Mouse (Mus musculus) heart, postnatal 0 days (tissue): Measurements from ENCODE around the gene Sult5a1. TPM values are rescaled to one million over a fixed set of nuclear protein-coding genes. Genes with fewer than 3 reads are reported as not detected.

Experiments
- ATAC-seq: fragments of 200-750 bp; cut with Nextera tagmentation; 2 replicates; pipeline ENCODE4 v1.8.0; 2017; ENCODE audit warnings: low read depth, moderate number of reproducible peaks, moderate library complexity; ENCODE audit not compliant: insufficient read depth
- DNase-seq: peaks from one replicate; pipeline ENCODE4 v3.0.0-alpha.2; 2016; ENCODE audit warnings: low spot score
- H3K27ac ChIP-seq: fragments of 300-500 bp; sonication (generic); 2 replicates; pipeline ENCODE4 v1.5.1; 2014; ENCODE audit warnings: low read depth, mild to moderate bottlenecking
- H3K27me3 ChIP-seq: fragments of 300-500 bp; sonication (generic); 2 replicates; pipeline ENCODE4 v1.6.1; 2014; ENCODE audit warnings: low read length, mixed read lengths; ENCODE audit not compliant: control insufficient read depth, insufficient read depth
- H3K36me3 ChIP-seq: fragments of 300-500 bp; sonication (generic); replicated peaks from 2 replicates; pipeline ENCODE4 v1.6.1; 2014; ENCODE audit warnings: low read length, mixed read lengths; ENCODE audit not compliant: control insufficient read depth, insufficient read depth
- H3K4me1 ChIP-seq: fragments of 300-500 bp; sonication (generic); 2 replicates; pipeline ENCODE4 v1.6.1; 2014; ENCODE audit warnings: antibody characterized with exemption; ENCODE audit not compliant: control insufficient read depth, insufficient read depth
- H3K4me2 ChIP-seq: fragments of 300-500 bp; sonication (generic); 2 replicates; pipeline ENCODE4 v1.6.1; 2014; ENCODE audit warnings: low read depth, mild to moderate bottlenecking, low read length, moderate library complexity
- H3K4me3 ChIP-seq: fragments of 300-500 bp; sonication (generic); 2 replicates; pipeline ENCODE4 v1.5.1; 2014; ENCODE audit warnings: low read depth, low read length
- H3K9ac ChIP-seq: fragments of 300-500 bp; sonication (generic); replicated peaks from 2 replicates; pipeline ENCODE4 v1.6.1; 2014; ENCODE audit warnings: low read depth, low read length, mixed read lengths
- H3K9me3 ChIP-seq: fragments of 300-500 bp; sonication (generic); replicated peaks from 2 replicates; pipeline ENCODE4 v1.6.1; 2016; ENCODE audit warnings: low read length; ENCODE audit not compliant: control insufficient read depth
- CTCF ChIP-seq: IDR thresholded peaks from 2 replicates; pipeline ENCODE4 v1.5.1; 2016; ENCODE audit warnings: antibody characterized with exemption, control low read depth, low read depth
- EP300 ChIP-seq: IDR thresholded peaks from 2 replicates; pipeline ENCODE4 v1.6.1; 2016; ENCODE audit warnings: antibody characterized with exemption, low read depth
- WGBS: fragments of 180-500 bp; shearing (Covaris S2); extraction: QIAGEN DNeasy Blood & Tissue Kit; methylation state at CpG from one replicate; pipeline ENCODE4 v1.1.7; 2014; 5-methylcytosine and 5-hydroxymethylcytosine counted together
- polyA plus RNA-seq: library from polyadenylated mRNA; unstranded; fragments of >200 nt; fragmentation: Nextera tagmentation; extraction: Ambion mirVana; gene quantifications from 2 replicates; pipeline ENCODE4 v1.2.1, GENCODE M21; 2015
- total RNA-seq: library from RNA; depleted of rRNA; stranded (reverse); fragments of >200 nt; gene quantifications from 2 replicates; pipeline ENCODE4 v1.2.3, GENCODE M21; 2014; ENCODE audit warnings: low replicate concordance

The Sult5a1 gene
- total and polyA plus RNA-seq, 2 experiments from 2014 or later = 2.0 to 3.4 TPM

DNA sequence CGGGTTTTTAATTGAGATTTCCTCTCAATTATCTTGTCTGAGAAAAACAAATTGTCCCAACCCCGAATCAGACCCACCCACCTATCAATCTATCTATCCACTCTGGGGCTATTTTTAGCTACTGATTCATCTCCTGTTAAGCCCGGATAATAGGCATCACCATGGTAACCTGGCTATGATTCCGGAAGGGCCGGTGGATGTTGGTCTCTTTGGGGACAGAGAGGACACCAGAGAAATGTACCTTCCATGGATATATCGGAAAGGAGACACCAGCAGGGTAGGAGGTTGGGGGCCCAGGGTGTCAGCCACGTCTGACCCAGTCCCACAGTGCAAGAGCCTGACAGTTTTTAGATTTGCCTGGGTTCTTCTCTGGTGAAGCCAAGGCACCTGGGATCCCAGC, 22.7 kb downstream of the Sult5a1 start:
- Histone ChIP-seq H3K4me1 (peaks cover 8% of the 10 kb centered on the region), H3K27me3 (0 out of 2 replicates have a peak, but pooled peaks cover 5% of the 10 kb centered on the region), H3K4me2 (no peak overlapping the region), H3K9me3 (no peaks in the 10 kb centered on the region), H3K36me3 (no peaks in the 10 kb centered on the region), H3K9ac (no peak overlapping the region), H3K27ac (no peak overlapping the region), H3K4me3 (no peak overlapping the region)
- 34% methylated on average over 7 of the region's 7 CpGs for WGBS
- ATAC-seq (no peak), DNase-seq (no peak)
- no peak for TF ChIP-seq EP300
- no peak for TF ChIP-seq CTCF

DNA sequence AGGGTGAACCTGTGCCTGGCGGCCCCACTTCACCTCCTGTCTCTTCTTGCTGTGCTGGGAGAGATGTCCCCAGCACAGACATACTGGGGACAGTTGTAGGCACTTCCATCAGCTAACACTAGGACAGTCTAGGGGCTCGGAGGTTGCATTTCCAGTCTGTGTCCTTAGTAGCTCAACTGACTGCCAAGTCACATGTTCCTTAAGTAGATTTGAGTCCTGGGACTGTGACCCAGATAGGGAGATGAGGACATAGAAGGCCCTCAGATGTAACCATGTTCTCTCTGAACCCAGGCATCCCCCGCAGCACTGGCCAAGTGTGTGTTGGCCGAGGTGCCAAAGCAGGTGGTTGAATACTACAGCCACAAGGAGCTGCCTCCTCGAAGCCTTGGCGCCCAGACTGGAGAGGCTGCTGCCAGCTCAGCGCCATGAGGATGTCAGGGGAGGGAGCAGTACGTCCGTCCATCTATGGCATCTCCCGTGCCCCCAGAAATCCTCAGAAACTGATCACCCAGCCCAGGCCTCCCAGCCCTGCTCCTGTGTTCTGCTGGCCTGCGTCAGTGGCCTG, 23.9 kb downstream of the Sult5a1 start:
- H3K9me3 ChIP-seq = no peaks in the 10 kb centered on the region
- peaks cover 8% of the 10 kb centered on the region for H3K4me1 ChIP-seq
- no peak for DNase-seq
- H3K36me3 ChIP-seq = no peaks in the 10 kb centered on the region
- H3K27me3 ChIP-seq = 0 out of 2 replicates have a peak, but pooled peaks cover 5% of the 10 kb centered on the region
- ATAC-seq = no peak
- TF ChIP-seq EP300 (no peak), CTCF (no peak)
- no peak overlapping the region for H3K27ac ChIP-seq
- WGBS = 80% methylated on average over 11 of the region's 11 CpGs
- H3K4me2 ChIP-seq = no peak overlapping the region
- no peak overlapping the region for H3K4me3 ChIP-seq
- H3K9ac ChIP-seq = no peak overlapping the region

DNA sequence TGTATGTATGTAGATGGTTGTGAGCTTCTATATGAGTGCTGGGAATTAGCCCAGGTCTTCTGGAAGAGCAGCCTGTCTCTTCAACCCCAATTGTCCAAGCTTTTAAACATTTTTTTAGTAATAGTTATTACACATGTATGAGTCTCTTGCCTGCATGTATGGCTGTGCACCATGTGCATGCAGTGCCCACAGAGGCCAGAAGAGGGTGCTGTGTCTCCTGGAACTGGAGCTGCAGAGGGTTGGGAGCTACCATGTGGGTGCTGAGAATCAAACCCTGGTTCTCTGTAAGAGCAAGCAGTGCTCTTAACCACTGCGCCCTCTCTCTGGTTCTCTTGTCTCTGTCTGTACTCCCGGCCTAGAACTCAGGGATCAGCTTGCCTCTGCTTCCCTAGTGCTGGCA, 25.2 kb downstream of the Sult5a1 start:
- H3K9me3 ChIP-seq = no peaks in the 10 kb centered on the region
- H3K4me2 ChIP-seq = no peak overlapping the region
- WGBS = 96% methylated on average over 2 of the region's 2 CpGs
- DNase-seq (no peak), ATAC-seq (no peak)
- H3K9ac ChIP-seq = no peak overlapping the region
- no peaks in the 10 kb centered on the region for H3K36me3 ChIP-seq
- H3K4me1 ChIP-seq = peaks cover 5% of the 10 kb centered on the region
- H3K27me3 ChIP-seq = peaks cover 6% of the 10 kb centered on the region; the same call in 1 of the 2 replicates
- H3K4me3 ChIP-seq = no peak overlapping the region
- no peak overlapping the region for H3K27ac ChIP-seq
- TF ChIP-seq EP300 (no peak), CTCF (no peak)

DNA sequence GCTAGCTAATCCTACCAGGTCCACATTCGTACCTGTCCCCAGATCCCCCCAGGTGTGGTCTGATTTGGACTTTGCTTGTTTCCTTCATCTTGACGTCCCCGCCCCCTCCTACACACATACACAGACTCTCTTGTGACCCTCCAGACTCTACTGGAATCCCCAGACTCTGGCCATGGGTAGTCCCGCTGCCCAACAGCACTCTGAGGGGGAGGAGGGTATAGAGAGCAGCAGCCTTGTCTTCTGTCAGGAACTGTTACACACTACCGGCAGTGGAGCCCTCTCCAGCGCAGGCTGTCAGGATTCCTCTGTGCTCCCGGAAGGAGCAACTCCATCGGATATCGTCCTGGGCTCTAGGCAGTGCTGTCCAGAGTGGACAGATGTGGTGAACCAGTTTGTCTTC, 27.1 kb downstream of the Sult5a1 start:
- H3K4me2 ChIP-seq = peak overlapping the region; percentile 2; the same call in 1 of the 2 replicates
- no peak overlapping the region for H3K4me3 ChIP-seq
- DNase-seq (no peak), ATAC-seq (no peak)
- no peak overlapping the region for H3K9ac ChIP-seq
- H3K9me3 ChIP-seq = no peaks in the 10 kb centered on the region
- H3K27ac ChIP-seq = peak overlapping the region; percentile 51
- peaks cover 19% of the 10 kb centered on the region for H3K27me3 ChIP-seq
- H3K36me3 ChIP-seq = no peaks in the 10 kb centered on the region
- no peaks in the 10 kb centered on the region for H3K4me1 ChIP-seq
- TF ChIP-seq CTCF (no peak), EP300 (no peak)
- 38% methylated on average over 9 of the region's 9 CpGs for WGBS

DNA sequence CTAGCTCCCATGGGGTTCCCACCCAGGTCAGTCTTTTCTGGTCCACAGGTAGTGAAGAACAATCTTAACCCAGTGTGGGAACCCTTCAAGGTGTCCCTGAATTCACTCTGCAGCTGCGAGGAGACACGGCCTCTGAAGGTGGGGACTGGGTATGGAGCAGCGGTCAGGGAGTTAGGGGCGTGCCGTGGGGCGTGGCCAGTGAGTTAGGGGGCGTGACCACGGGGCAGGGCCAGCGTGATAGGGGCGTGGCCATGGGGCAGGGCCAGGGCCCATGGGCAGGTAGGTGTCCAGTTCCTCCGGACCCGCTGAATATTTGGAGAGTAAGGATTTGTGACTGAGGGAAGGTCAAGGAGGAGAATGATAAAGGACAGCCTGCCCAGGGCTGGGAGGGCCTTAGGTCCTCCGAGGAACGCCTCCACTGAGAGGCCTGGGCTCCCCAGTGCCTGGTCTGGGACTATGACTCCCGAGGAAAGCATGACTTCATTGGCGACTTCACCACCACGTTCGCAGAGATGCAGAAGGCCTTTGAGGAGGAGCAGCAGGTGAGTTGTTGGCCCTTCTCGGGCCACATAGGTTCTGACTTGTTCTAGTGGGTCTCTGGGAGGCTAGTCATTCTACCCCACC, 31.8 kb downstream of the Sult5a1 start:
- Histone ChIP-seq H3K27ac (no peak overlapping the region), H3K9ac (no peak overlapping the region), H3K4me3 (no peak overlapping the region), H3K36me3 (no peaks in the 10 kb centered on the region), H3K4me2 (no peak overlapping the region), H3K9me3 (no peaks in the 10 kb centered on the region), H3K27me3 (peaks cover 28% of the 10 kb centered on the region), H3K4me1 (no peaks in the 10 kb centered on the region)
- DNase-seq (no peak), ATAC-seq (peak; percentile 39; the same call in 1 of the 2 replicates)
- WGBS = 14% methylated on average over 19 of the region's 19 CpGs
- TF ChIP-seq EP300 (no peak), CTCF (no peak)

DNA sequence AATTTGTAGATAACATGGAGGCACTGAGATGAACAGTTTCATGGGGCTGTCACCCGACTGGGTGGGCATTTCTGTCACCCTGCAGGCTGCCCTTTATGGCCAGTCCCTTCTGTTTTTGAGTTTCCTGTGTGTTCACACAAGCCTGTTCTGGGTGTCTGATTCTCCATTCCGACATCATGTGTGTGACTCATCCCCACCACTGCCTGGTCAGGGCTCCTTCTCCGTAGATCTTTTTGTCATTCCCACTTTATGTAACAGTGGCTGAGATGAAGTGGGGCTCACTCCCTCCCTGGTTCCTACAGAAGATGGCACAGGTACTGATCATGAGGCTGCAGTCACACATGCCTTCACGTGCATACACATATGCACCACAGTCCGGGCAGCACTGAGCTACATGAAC, 35.4 kb downstream of the Sult5a1 start:
- 63% methylated on average over 5 of the region's 5 CpGs for WGBS
- no peak overlapping the region for H3K9ac ChIP-seq
- H3K9me3 ChIP-seq = no peaks in the 10 kb centered on the region
- DNase-seq (no peak), ATAC-seq (no peak)
- no peak overlapping the region for H3K4me2 ChIP-seq
- no peak overlapping the region for H3K27ac ChIP-seq
- no peak overlapping the region for H3K4me3 ChIP-seq
- peaks cover 5% of the 10 kb centered on the region for H3K4me1 ChIP-seq
- H3K27me3 ChIP-seq = peaks cover 41% of the 10 kb centered on the region
- TF ChIP-seq CTCF (no peak), EP300 (no peak)
- no peaks in the 10 kb centered on the region for H3K36me3 ChIP-seq
